Mouse (Mus musculus) inflammation-experienced regulatory T-cells, adult 6 months (primary cell): ENCODE measurements around the gene Map2k5. TPM values are rescaled to one million over a fixed set of nuclear protein-coding genes. Genes with fewer than 3 reads are reported as not detected.
A peak's percentile ranks its signal among the peaks of the same experiment; 100 is the strongest.

Source experiments
- ATAC-seq: one replicate; pipeline ENCODE4 v1.8.0; 2017
- polyA plus RNA-seq, 3 experiments: library from polyadenylated mRNA; unstranded; fragments of 100-300 nt; shearing (Covaris generic); gene quantifications; one replicate each; pipeline ENCODE4 v1.2.1; 2017

Gene Map2k5
- 10 to 100 TPM in 1 of 3 experiments, 1 to 10 TPM in 2; 7.5 to 10.1 (median 9.0) TPM for polyA plus RNA-seq

- peak; percentile 97 for ATAC-seq
Measured at GRCm38 (mm10) chr9:63377270-63378142, at the start of gene Map2k5. Gene Map2k5 (minus strand): TSS chr9:63377902.

GRCm38 (mm10) chr9:63421096-63421736 lies 43.5 kb upstream of the Map2k5 start:
- no peak for ATAC-seq

GRCm38 (mm10) chr9:63420396-63420795 lies 42.7 kb upstream of the Map2k5 start:
- no peak for ATAC-seq

- no peak for ATAC-seq
Measured at GRCm38 (mm10) chr9:63400176-63400575, 22.5 kb upstream of the Map2k5 start.

GRCm38 (mm10) chr9:63399463-63399815 lies 21.7 kb upstream of the Map2k5 start:
- ATAC-seq = no peak

GRCm38 (mm10) chr9:63398611-63399462 lies 21.1 kb upstream of the Map2k5 start, which contains the start of gene 2300009A05Rik:
Gene 2300009A05Rik (minus strand): TSS chr9:63399246.
- ATAC-seq = peak; percentile 87

- ATAC-seq = no peak
Measured at GRCm38 (mm10) chr9:63395612-63396011, 17.9 kb upstream of the Map2k5 start.

GRCm38 (mm10) chr9:63391307-63391706 lies 13.6 kb upstream of the Map2k5 start:
- ATAC-seq = no peak

- ATAC-seq = no peak
Measured at GRCm38 (mm10) chr9:63382761-63383160, 5.1 kb upstream of the Map2k5 start.

GRCm38 (mm10) chr9:63380326-63380725 lies 2.6 kb upstream of the Map2k5 start:
- ATAC-seq = no peak

GRCm38 (mm10) chr9:63378174-63378573 lies 472 bp upstream of the Map2k5 start:
- no peak for ATAC-seq

GRCm38 (mm10) chr9:63373315-63373714 lies 4.4 kb downstream of the Map2k5 start:
- no peak for ATAC-seq

GRCm38 (mm10) chr9:63372541-63372940 lies 5.2 kb downstream of the Map2k5 start:
- no peak for ATAC-seq

- ATAC-seq = no peak
Measured at GRCm38 (mm10) chr9:63360410-63360809, 17.3 kb downstream of the Map2k5 start.

- ATAC-seq = no peak
Measured at GRCm38 (mm10) chr9:63359016-63359415, 18.7 kb downstream of the Map2k5 start.

- no peak for ATAC-seq
Measured at GRCm38 (mm10) chr9:63356721-63357120, 21.0 kb downstream of the Map2k5 start.

- ATAC-seq = no peak
Measured at GRCm38 (mm10) chr9:63356278-63356677, 21.4 kb downstream of the Map2k5 start.

GRCm38 (mm10) chr9:63354168-63354567 lies 23.5 kb downstream of the Map2k5 start:
- no peak for ATAC-seq

- ATAC-seq = no peak
Measured at GRCm38 (mm10) chr9:63350030-63350429, 27.7 kb downstream of the Map2k5 start.

GRCm38 (mm10) chr9:63349241-63349640 lies 28.5 kb downstream of the Map2k5 start:
- ATAC-seq = no peak

- ATAC-seq = no peak
Measured at GRCm38 (mm10) chr9:63348146-63348545, 29.6 kb downstream of the Map2k5 start.

- no peak for ATAC-seq
Measured at GRCm38 (mm10) chr9:63346029-63346428, 31.7 kb downstream of the Map2k5 start.

- ATAC-seq = no peak
Measured at GRCm38 (mm10) chr9:63341761-63342160, 35.9 kb downstream of the Map2k5 start.
